Mouse (Mus musculus) C2C12 (cell line): Measurements from ENCODE around the gene Mef2c. TPM values are rescaled to one million over a fixed set of nuclear protein-coding genes. Genes with fewer than 3 reads are reported as not detected.
A peak's percentile ranks its signal among the peaks of the same experiment; 100 is the strongest.

ENCODE experiments used
- H3K27me3 ChIP-seq: one replicate; pipeline ENCODE4 v1.6.1; 2011; ENCODE audit not compliant: control insufficient read depth, insufficient read depth, insufficient read length
- H3K36me3 ChIP-seq: one replicate; pipeline ENCODE4 v1.6.1; 2011; ENCODE audit not compliant: control insufficient read depth, insufficient read depth
- H3K4me3 ChIP-seq: one replicate; pipeline ENCODE4 v1.5.1; 2011; ENCODE audit warnings: mild to moderate bottlenecking, control low read depth; ENCODE audit not compliant: poor library complexity, insufficient read depth, severe bottlenecking
- H3K79me2 ChIP-seq: one replicate; pipeline ENCODE4 v1.6.1; 2011; ENCODE audit not compliant: control insufficient read depth, insufficient read depth
- H3K79me3 ChIP-seq: one replicate; pipeline ENCODE4 v1.6.1; 2011; ENCODE audit warnings: low read depth, control low read depth
- H3ac ChIP-seq: one replicate; pipeline ENCODE3; 2011; ENCODE audit warnings: low read depth; ENCODE audit not compliant: control insufficient read depth, insufficient read length
- CEBPB ChIP-seq: IDR thresholded peaks from one replicate; pipeline ENCODE4 v1.6.1; 2011; ENCODE audit warnings: low read depth, mild to moderate bottlenecking, control low read depth, moderate library complexity
- CTCF ChIP-seq: IDR thresholded peaks from one replicate; pipeline ENCODE4 v1.5.1; 2011; ENCODE audit not compliant: control insufficient read depth, insufficient read depth, insufficient read length
- FOSL1 ChIP-seq: IDR thresholded peaks from one replicate; pipeline ENCODE4 v1.8.0; 2011; ENCODE audit warnings: mild to moderate bottlenecking, low read length; ENCODE audit not compliant: poor library complexity, insufficient read depth, severe bottlenecking
- MAX ChIP-seq: IDR thresholded peaks from one replicate; pipeline ENCODE4 v1.6.1; 2011; ENCODE audit warnings: mild to moderate bottlenecking, control low read depth
- MYOD1 ChIP-seq: IDR thresholded peaks from one replicate; pipeline ENCODE4 v1.6.1; 2011; ENCODE audit warnings: low read depth; ENCODE audit not compliant: control insufficient read depth, insufficient read length
- MYOG ChIP-seq: IDR thresholded peaks from one replicate; pipeline ENCODE4 v1.6.1; 2011; ENCODE audit not compliant: control insufficient read depth, insufficient read length; ENCODE audit errors: extremely low read depth
- USF1 ChIP-seq: IDR thresholded peaks from one replicate; pipeline ENCODE4 v1.6.1; 2011; ENCODE audit warnings: low read depth, mild to moderate bottlenecking, control low read depth, moderate library complexity
- polyA plus RNA-seq: library from polyadenylated mRNA; unstranded; fragments of >200 nt; fragmentation: generic; extraction: Trizol; gene quantifications from one replicate; pipeline ENCODE4 v1.2.1, GENCODE M21; 2012; ENCODE audit warnings: missing spikeins

The Mef2c gene
- polyA plus RNA-seq, 1 experiment: 2.5 TPM

- Histone ChIP-seq H3K36me3 (no peaks in the 10 kb centered on the region), H3ac (no peak overlapping the region), H3K79me2 (no peaks in the 10 kb centered on the region), H3K79me3 (no peaks in the 10 kb centered on the region), H3K4me3 (no peak overlapping the region), H3K27me3 (no peaks in the 10 kb centered on the region)
- TF ChIP-seq MYOG: no peak
- TF ChIP-seq CEBPB: no peak
- no peak for TF ChIP-seq FOSL1
- no peak for TF ChIP-seq MYOD1
- TF ChIP-seq CTCF: no peak
- no peak for TF ChIP-seq MAX
- no peak for TF ChIP-seq USF1
Observed at GRCm38 (mm10) chr13:83650807-83651206, 147.0 kb downstream of the Mef2c start.

GRCm38 (mm10) chr13:83651941-83652548, 148.2 kb downstream of the Mef2c start:
- H3K4me3 ChIP-seq: no peak overlapping the region
- no peaks in the 10 kb centered on the region for H3K79me2 ChIP-seq
- no peaks in the 10 kb centered on the region for H3K79me3 ChIP-seq
- TF ChIP-seq MAX (peak; percentile 59), USF1 (no peak), FOSL1 (peak; percentile 6), MYOD1 (no peak), CEBPB (no peak), MYOG (no peak)
- no peak overlapping the region for H3ac ChIP-seq
- no peaks in the 10 kb centered on the region for H3K27me3 ChIP-seq
- H3K36me3 ChIP-seq: no peaks in the 10 kb centered on the region

GRCm38 (mm10) chr13:83652560-83652959, 148.7 kb downstream of the Mef2c start:
- Histone ChIP-seq H3K79me2 (no peaks in the 10 kb centered on the region), H3K27me3 (no peaks in the 10 kb centered on the region), H3ac (no peak overlapping the region), H3K79me3 (no peaks in the 10 kb centered on the region), H3K36me3 (no peaks in the 10 kb centered on the region), H3K4me3 (no peak overlapping the region)
- TF ChIP-seq FOSL1 (no peak), USF1 (no peak), CTCF (no peak), MAX (no peak), MYOD1 (no peak), CEBPB (no peak), MYOG (no peak)

GRCm38 (mm10) chr13:83654889-83655769, 151.3 kb downstream of the Mef2c start:
- Histone ChIP-seq H3K36me3 (no peaks in the 10 kb centered on the region), H3K4me3 (no peak overlapping the region), H3ac (no peak overlapping the region), H3K79me2 (no peaks in the 10 kb centered on the region), H3K27me3 (no peaks in the 10 kb centered on the region), H3K79me3 (no peaks in the 10 kb centered on the region)
- no peak for TF ChIP-seq USF1
- TF ChIP-seq CEBPB: no peak
- TF ChIP-seq FOSL1: no peak
- peak; percentile 30 for TF ChIP-seq CTCF

- Histone ChIP-seq H3K79me3 (no peaks in the 10 kb centered on the region), H3ac (no peak overlapping the region), H3K27me3 (no peaks in the 10 kb centered on the region), H3K36me3 (no peaks in the 10 kb centered on the region), H3K4me3 (no peak overlapping the region), H3K79me2 (no peaks in the 10 kb centered on the region)
- TF ChIP-seq MYOD1 (no peak), CEBPB (no peak)
Observed at GRCm38 (mm10) chr13:83656094-83656493, 152.3 kb downstream of the Mef2c start.

GRCm38 (mm10) chr13:83656773-83657172, 152.9 kb downstream of the Mef2c start:
- Histone ChIP-seq H3K79me2 (no peaks in the 10 kb centered on the region), H3K79me3 (no peaks in the 10 kb centered on the region), H3K4me3 (no peak overlapping the region), H3K27me3 (no peaks in the 10 kb centered on the region), H3ac (no peak overlapping the region), H3K36me3 (no peaks in the 10 kb centered on the region)
- no peak for TF ChIP-seq CEBPB
- no peak for TF ChIP-seq MAX
- TF ChIP-seq USF1: no peak
- no peak for TF ChIP-seq MYOD1
- no peak for TF ChIP-seq CTCF
- no peak for TF ChIP-seq FOSL1
- no peak for TF ChIP-seq MYOG
